Mouse (Mus musculus) brain, embryonic 14.5 days (tissue): ENCODE data around the gene Taar7f.

Source experiments
- CTCF ChIP-seq: fragments of 200-500 bp; IDR thresholded peaks from 2 replicates; pipeline ENCODE4 v1.5.1; 2012; ENCODE audit warnings: inconsistent platforms, mild to moderate bottlenecking, moderate library complexity, borderline replicate concordance; ENCODE audit not compliant: insufficient read depth, insufficient read length; ENCODE audit errors: extremely low read depth
- POLR2A ChIP-seq: fragments of 200-500 bp; IDR thresholded peaks from 2 replicates; pipeline ENCODE4 v1.6.1; 2012; ENCODE audit warnings: mild to moderate bottlenecking, inconsistent platforms, borderline replicate concordance; ENCODE audit not compliant: poor library complexity, insufficient read depth, insufficient read length, severe bottlenecking; ENCODE audit errors: extremely low read depth

DNA sequence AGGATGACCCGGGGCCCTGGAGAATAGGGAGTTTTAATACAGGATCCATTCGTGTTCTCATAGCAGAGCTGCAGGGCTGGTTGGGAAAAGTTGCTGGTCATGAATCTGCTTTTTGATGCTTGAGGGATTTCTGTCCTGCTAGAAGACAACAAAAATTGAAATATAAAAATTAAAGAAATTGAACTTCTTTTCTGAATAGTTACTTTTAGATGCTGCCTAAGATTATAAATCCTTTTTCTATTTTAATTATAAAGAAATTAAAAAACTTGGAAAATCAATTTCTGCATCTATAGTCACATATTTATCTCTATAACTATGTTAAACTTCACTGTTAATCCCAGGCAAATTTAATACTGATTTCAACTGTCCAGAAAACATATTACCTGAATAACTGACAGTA lies 42.9 kb downstream of the Taar7f start, which contains the start of gene Taar8b:
- TF ChIP-seq CTCF = no peak
- no peak for TF ChIP-seq POLR2A
